Mouse (Mus musculus) fibroblast of lung, adult 2 months (primary cell): ENCODE measurements around the gene Fbn1.

Experiments used
- DNase-seq: peaks from one replicate; pipeline ENCODE4 v3.0.0-alpha.2; 2011; ENCODE audit warnings: low read depth

Gene Fbn1

DNA sequence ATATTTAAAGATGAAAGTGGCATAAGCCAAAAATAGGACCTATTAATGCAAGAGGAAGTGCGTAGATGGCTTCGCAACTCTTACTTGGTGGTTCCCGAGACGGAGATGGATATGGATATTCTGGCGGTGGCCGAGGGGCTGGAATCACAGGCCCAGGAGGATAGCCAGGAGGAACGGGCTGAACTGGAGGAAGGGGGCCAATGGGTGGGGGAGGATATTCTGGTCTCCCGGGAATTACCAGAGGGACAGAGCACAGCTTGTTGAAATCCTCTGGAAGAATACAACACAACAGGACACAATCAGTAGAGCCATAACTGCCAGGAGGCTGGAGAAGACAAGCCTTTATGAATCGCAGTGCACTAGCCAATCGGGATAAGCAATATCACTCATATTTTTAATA, 118.0 kb downstream of the Fbn1 start:
- no peak for DNase-seq

DNA sequence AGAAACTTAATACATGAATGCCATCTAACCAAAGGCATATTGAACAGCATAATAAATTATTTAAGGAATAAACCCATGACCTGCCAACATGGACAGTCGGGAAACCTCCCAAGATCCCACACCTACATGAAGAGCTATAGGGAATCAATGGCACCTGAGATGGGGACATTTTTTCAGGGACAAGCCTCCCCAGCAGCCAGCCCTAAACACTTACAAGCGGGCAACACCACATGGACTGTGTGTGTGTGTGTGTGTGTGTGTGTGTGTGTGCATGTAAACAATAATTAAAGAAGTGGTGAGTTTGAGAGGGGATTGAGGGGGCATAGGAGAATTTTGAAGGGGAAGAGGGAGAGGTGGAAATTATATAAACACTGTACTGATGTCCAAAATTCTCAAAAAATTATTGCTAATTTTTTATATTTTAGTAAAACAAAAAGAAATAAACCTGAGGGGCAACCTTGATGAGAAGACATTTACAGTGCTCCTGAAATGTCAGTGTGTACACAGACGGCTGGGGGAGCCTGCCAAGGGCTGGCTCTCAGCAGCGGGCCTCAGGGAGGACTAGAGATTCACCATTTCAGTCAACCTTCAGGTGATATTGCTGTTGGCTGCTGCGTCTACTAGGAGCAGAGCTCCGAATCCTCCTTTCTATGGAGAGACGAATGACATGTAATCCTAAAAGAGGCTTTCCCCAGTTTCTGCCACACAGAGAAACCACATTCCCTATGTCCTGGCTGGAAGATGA, 121.4 kb downstream of the Fbn1 start:
- DNase-seq = no peak

DNA sequence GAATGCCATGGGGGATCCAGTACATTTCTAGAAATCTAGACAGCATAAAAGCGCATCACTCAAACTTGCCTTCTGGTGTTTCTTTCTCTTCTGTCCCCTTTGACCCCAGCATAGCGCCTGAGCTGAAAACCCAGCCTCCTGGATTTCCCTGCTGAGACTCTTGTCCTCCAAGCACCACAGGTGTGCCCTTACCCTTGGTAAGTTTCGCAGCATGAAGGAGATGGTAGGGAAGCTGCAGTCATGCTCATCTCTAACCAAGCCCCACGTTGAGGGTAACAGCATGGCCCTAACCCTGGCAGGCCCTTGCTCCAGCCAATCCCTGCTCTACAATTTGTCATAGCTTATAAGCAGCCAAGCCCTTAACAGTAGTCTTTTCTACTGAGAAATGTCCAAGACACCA, 122.9 kb downstream of the Fbn1 start:
- no peak for DNase-seq

DNA sequence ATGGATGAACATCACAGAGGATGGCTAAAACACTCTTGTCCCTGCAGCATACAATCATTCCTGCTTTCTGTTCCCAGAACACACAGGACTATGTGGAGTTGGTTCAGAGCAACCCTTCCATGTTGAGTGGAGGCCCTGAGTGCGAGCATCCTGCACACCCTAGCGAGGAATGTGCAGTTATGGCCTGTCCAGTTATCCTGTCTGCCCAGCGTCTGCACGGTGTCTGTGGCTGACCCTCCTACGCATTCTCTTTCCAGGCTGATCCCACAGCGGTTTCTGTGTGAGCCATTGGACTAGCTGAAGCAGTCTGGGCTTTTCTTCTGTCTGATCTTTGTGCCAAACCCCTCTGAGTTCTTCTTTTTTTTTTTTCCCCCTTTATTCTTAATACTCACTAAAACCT, 123.4 kb downstream of the Fbn1 start:
- peak; percentile 27 for DNase-seq

DNA sequence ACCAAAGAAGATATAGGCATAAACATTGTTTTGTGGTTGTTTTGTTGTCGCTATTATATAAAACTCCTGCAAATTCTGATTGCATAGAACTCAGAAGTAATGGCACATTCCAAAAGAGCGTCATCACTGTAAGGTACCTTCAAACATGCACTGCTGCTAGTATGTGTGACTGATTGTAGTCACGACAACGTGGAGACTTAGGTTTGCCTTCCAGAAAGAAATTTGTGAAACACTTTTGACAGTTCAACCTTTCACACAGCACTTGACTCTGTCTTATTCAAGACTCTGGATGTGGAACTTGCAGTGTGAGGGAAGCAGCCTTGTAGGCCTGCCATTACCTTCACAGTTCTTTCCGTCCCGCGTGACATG, 124.5 kb downstream of the Fbn1 start:
- DNase-seq = no peak

DNA sequence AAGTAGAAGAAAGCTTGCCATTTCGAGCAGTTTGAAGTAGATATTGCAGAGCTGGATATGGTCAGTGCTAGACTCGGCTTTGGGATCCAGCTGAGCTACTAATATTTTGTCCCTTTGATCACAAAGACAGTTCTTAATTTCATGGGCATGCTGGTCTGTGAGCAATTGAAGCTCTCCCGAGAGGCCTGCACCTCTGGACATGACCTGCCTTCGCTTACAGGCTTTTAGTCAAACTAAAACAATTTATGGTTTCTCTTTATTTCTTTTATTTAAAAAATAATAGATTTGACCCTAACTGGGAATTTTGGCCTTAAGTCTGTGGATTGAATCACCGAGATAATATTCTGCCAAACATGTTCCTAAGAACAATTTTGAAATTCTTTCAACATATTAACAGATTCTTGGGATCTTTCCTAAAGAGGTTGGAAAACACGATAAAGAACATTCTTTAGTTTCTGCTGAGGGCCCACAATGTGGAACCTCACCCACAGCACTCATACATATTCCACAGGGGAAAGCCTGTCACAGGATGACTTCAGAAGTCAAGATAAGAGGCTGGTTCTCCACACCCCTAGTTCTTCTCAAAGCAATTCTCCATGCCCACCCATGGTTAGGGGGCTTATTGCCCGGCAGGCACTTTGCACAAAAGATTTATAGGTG, 125.0 kb downstream of the Fbn1 start:
- no peak for DNase-seq

DNA sequence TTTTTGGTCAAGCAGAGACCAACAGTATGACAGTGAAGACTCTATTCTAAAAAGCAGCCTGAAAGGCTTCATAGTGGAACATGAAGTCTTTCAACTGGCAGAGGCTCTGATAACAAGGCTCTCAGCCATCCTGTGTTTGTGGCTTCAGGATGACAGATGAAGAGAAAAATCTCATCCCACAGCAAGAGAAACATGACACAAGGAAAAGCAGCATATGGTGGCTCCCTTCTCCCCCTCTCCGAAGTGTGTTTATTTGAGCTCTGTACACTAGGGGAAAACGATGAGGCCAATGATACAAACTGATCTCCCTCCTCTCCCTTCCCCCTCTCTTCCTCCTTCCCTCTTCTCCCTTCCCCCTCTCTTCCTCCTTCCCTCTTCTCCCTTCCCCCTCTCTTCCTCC, 127.7 kb downstream of the Fbn1 start:
- no peak for DNase-seq

DNA sequence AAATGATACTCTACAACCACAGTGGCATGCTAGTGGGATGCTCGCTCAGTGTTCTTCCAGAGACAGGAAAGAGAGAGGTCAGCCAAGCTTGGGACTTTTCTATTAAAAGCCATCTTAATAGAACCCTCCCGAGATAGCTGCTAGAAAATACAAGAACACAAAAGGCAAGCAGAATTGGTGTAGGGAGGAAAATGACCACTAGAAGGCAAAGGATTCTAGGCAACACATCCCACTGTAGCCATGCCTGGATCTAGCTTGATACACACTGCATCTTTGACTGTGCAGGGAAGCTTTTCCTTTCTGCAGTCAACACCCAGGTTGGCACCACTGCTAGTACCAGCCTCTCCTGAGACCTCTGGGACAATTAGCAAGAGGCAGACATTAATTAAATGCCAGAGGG, 128.6 kb downstream of the Fbn1 start:
- DNase-seq = no peak

DNA sequence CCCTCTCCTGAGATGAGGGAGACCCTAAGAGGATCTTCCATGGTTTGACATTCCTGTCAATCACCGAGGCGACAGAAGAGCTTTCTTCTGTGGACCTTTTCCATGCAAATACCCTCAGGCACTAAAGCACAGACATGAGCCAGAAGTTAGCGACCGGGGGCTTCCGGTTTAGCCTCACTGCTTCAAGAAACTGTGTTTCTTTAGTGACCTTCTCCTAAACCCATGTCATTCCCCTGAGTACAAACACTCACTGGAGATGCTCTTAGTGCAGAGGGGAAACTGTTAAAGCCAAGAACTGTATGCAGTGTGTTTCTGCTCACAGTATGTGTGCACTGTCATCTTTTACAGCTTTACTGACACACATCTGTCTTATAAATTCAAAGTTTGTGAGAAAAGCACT, 131.9 kb downstream of the Fbn1 start:
- DNase-seq = no peak

DNA sequence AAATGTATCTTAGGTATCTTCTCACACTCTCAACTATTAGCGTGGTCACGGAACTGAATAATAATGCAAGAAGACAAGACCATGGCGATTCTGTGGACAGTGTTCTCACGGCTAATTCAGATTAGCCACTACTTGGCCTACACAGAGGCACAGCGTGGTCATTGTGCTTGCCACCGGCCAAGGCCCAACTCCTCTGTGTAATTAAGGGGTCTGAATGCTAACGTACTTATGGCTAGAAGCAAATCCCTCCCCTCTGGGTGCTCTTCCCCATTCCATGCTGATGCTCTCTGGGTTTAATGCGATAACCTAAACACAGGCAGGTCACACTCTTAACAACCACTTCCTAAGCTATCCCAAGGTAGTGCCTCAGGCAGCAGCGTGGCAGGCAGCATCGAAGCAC, 132.5 kb downstream of the Fbn1 start:
- DNase-seq = no peak

DNA sequence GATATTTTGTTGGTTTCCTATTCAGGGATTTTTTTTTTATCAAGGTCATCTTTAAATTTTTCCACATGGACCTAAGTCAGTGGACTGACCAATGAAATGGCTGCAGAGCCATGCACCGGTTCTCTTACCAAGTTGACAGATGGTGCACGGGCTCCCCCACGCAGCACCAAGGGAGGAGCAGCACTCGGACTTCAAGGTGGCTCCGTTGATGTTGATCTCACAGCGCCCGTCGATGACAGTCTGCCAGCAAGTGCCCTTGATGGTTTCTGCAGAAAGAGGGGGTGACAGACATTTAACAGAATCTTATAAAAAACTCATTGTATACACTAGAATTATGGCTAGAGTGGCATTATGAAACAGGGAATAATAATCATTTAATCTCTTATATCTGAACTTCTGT, 138.1 kb downstream of the Fbn1 start:
- DNase-seq = no peak

DNA sequence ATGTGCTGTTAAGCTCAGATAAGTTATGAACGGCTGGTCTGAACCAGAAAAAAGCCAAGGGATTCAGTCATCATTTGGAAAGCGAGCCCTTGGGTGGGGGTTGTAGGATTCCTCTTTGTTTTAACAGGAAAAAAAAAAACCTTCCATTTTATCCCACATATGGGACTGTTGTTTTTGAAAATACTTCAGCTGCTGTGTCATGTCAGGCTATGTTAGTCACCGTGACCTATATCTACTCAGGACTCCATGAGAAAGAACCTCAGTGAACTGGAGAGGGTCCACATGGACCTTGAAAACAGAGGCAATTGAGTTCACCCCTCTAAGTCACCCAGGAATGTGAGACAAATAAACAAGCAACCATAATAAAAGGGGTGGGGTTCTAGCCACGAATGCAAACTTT, 139.2 kb downstream of the Fbn1 start:
- peak; percentile 77 for DNase-seq

DNA sequence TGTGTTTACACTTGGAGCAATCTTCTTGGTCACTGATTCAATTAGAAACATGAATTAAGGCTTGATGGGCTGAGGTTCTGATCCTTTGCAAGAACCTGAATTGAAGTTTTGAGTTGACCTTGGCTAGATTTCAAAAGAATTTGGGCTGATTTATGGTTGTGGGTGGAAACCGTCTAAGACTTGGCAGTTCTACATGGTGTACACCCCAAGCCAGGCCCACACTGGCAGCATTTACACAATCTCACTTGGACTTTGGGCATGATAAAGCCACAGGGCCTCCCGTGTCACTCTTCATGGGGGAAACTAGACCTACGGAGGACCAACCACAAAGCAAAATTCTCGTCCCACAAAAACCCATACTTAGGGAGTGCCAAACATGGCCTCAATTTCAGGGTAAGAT, 146.1 kb downstream of the Fbn1 start:
- DNase-seq = peak; percentile 90

DNA sequence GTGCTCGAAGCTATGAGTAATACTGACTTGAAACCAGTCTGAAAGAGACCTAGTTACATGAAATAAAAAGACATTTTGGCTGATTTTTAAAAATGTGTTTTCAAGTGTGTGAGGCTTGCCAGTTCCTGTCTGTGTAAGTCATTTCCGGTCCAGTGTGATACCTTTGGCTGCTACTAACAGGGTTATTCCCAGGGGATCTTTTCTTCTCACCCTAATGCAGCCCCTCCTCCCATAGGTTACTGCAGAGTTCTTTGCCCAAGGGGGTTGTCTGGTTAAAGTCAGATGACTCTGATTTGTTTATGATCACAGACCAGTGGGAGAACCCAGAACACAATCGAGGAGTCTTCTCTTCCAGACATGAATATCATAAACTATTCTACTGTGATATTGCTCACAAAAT, 151.3 kb downstream of the Fbn1 start:
- DNase-seq = peak; percentile 70

DNA sequence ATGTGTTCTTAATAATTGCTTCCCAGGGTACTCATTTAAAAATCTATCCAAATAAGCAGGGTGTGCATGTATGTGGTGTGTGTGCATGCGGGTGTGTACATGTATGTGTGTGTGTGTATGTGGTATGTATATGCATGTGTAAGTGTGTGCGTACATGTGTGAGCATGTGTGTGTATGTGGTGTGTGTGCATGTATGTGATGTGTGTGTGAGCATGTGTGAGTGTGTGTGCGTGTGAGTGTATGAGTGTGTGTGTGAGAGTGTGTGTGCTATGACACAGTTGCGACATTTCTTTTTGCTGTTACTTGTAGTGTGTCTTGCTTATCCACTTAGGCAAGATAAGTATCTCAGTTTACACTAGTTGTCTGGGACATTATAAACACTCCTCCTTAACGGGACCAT, 151.7 kb downstream of the Fbn1 start:
- no peak for DNase-seq

DNA sequence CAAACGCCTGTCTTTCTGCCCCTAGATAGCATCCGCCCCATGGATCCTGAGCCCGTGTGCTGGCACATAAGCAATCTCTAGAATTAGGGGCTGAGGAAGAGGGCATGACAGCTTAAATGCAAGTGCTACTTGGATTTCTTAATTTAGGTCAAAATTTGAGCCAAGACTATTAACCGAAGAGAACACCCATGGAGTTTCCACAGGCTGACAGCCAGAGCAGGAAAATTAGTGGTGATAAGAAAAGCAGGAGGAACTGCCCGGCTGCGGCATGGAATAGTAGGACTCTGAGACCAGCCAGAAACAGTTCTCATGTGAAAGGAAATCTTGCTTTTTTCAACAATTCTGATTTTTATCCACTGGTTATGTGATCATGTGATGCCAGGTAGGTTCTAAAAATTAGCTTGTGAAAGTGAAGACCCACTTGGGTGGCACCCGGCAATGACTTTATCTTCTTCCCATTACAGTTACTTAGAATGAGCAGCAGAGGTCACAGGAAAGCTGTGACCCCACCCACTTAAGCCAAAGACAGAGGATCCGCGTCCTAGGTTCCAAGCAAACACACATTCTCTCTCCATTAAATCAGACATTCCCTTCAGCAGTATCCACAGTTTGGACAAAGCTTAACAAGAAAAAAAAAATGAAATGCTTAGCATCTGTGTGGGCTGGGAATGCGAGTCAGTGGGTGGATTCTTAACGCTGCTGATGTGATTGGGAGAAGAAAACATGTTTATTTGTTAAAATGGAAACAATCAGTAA, 152.4 kb downstream of the Fbn1 start:
- DNase-seq = peak; percentile 77

DNA sequence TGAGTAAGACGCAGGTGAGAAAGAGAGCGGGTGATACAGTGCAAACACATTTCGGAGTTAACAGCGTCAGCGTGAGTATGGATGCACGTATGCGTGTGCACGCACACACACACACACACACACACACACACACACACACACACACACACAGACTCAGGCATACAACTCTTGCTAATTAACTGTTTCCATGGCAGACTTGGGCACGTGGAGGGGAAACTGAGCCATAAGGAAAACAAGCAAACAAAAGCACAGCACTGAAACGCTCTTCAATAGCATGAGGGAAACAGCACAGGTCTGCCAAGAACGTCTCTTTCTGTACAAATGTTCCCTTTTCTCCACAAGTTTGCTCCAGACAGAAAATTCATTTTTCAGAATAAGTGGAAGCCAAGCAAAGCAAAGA, 153.2 kb downstream of the Fbn1 start:
- no peak for DNase-seq

DNA sequence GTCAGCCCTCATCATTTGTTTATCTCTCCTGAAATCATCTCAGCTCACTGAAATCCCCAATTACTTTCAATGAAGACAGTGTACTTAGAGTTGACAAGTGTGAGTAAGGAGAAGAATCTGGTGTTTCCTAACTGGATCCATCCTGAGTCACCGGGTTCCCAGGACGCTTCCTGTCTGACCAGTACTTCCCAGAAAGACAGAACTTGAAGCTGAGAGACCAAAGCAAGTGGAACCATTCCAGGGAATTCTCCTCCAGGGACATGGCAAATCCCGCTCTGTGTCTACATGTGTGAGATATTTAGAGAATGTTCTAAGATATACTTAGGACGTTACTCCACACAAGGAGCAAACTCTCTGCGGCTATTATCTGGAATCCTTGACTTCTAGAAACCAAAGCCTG, 158.6 kb downstream of the Fbn1 start:
- no peak for DNase-seq

DNA sequence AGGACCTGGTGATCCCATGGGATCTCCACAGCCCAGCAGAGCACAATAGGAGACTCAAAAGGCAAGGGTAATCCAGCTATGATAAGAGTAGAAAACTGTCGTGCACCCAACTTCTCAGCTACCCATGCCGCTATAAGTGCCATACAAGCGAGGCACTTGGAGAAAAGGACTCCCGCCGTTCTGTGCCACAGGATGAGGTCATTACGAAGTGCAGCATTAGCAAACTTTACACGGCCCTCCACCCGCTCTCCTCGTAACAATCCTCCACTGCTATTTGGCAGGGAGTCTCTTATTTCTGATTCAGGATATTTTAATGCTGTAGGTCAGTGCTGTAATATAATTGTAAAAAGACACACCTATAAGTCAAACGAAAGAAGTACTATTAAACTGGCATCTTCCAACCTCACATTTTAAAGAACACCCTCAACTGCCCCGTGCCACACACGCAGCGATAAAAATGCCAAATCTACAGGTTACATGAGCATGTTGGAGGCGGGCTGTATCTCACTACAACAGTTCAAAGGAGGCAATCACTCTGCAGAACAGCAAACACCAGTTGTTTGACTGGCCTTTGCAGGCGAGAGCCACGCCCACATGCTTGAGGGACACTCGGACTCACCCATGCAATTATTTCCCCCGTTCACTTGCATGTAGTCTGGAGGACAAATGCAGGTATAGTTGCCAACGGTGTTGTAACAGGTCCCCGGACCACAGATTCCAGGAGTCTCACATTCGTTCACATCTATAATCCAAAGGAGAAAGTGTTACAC, 165.4 kb downstream of the Fbn1 start:
- no peak for DNase-seq

DNA sequence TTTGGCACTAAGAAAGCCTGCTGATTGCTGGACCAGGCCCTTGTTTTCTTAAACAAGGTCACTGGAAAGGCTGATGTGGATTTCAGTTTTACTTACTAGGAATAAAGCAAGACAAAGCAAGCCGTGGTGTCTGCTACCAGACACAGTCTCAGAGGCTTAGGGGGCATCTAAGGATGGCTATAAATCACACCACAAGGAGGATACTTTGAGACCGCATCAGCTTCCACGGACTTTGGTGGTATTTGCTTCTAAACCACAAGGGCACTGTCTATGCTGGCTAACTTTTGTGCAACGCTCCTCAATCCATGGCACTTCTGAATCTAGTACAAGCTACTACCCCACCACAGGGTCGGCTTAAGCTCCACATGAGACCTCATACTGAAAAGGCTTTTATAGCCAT, 167.4 kb downstream of the Fbn1 start:
- DNase-seq = no peak

DNA sequence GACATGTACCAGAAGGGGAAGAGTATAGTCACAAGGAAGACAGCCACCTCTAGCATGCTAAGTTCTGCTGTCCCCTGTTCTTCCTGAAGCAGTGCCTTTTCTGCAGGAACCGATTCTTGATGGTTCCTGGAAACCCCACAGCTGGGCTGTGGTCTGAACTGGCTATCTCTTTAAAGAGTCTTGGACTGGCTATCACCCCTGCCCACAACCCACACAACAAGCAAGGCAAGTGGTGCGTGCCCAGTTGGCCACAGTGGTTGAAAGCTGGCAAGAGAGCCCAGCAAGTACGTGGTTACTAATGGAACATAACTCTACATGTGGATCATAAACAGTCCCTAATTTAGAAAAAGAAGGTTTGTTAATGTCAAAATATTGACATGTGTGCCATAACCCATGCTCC, 170.6 kb downstream of the Fbn1 start:
- DNase-seq = no peak

DNA sequence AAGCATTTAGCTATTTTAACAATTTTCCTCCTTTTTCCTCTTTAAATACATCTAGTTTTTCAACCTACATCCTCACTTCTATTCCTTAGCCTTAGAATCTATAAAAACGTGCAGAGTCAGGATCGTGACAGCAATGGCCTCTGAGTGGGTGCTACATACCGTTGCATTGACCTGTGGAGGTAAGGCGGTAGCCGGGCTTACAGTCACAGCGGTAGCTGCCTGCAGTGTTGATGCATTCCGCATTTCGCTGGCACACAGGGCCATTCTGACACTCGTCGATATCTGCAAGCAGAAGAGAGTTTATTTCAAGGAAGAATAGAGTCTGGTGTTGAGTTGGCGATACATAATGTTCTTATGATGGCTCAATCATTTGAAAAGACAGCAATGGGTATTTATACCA, 172.6 kb downstream of the Fbn1 start:
- DNase-seq = no peak

DNA sequence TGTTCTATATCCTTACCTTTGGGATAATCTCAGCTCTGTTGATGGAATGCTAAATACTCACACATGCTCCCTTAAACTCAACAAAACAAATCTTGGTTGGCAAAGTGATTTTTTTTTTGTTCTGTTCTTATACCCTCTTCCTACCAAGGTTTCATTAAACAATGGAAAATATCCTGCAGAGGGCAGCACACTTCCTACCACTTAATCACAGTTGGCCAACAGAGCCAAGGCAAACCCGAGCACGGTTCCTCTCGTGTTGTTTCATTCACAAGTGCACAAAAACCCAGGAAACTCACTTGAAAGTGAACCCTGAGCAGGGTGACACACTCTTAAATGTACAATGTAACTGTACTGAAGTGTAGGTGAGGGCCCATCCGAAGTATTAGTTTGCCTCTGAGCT, 173.6 kb downstream of the Fbn1 start:
- DNase-seq = no peak
